Mouse (Mus musculus) layer of hippocampus, adult 2 months (tissue): ENCODE data around the gene Mbnl2. TPM values are rescaled to one million over a fixed set of nuclear protein-coding genes. Genes with fewer than 3 reads are reported as not detected.
A peak's percentile ranks its signal among the peaks of the same experiment; 100 is the strongest.

ENCODE experiments used
- DNase-seq, 2 experiments: peaks; one replicate each; pipeline ENCODE4 v3.0.0; 2022; ENCODE audit warnings: low spot score in 2 of 2
- H3K27ac ChIP-seq: fragments of 200-600 bp; 2 replicates; pipeline ENCODE4 v1.8.1; 2022
- H3K4me3 ChIP-seq: fragments of 200-600 bp; 2 replicates; pipeline ENCODE4 v1.8.1; 2022; ENCODE audit warnings: mild to moderate bottlenecking
- CTCF ChIP-seq: fragments of 200-600 bp; conservative IDR thresholded peaks from 2 replicates; pipeline ENCODE4 v1.8.1; 2022; ENCODE audit warnings: antibody characterized with exemption, mild to moderate bottlenecking, moderate library complexity
- total RNA-seq, 2 experiments: library from RNA; stranded (reverse); gene quantifications; 2 replicates each; pipeline ENCODE4 v1.2.3; 2021

Mbnl2 gene
- total RNA-seq, 2 experiments from 2014 or later, result 244 to 250 TPM

GRCm38 (mm10) chr14:120395501-120395900 lies 120.0 kb downstream of the Mbnl2 start:
- DNase-seq, result no peak
- Histone ChIP-seq H3K27ac (no peak overlapping the region; the same call in 1 of the 2 replicates), H3K4me3 (no peak overlapping the region)
- no peak for TF ChIP-seq CTCF

- Histone ChIP-seq H3K4me3 (no peak overlapping the region), H3K27ac (0 out of 2 replicates have a peak overlapping the region, but pooled peaks have one; percentile 23)
- peak; percentile 98 for TF ChIP-seq CTCF
- peak; percentile 61 to 82 for DNase-seq
Measured at GRCm38 (mm10) chr14:120397871-120398647, 122.6 kb downstream of the Mbnl2 start.

- H3K4me3 ChIP-seq, result no peak overlapping the region
Measured at GRCm38 (mm10) chr14:120399614-120400013, 124.1 kb downstream of the Mbnl2 start.

GRCm38 (mm10) chr14:120401158-120401557 lies 125.7 kb downstream of the Mbnl2 start:
- no peak overlapping the region for H3K4me3 ChIP-seq

More at GRCm38 (mm10) chr14:120399614-120400013, 124.1 kb downstream of the Mbnl2 start:
- DNase-seq, result no peak
- TF ChIP-seq CTCF, result no peak
- no peak overlapping the region for H3K27ac ChIP-seq

GRCm38 (mm10) chr14:120402715-120403114 lies 127.2 kb downstream of the Mbnl2 start:
- Histone ChIP-seq H3K27ac (no peak overlapping the region), H3K4me3 (no peak overlapping the region)
- no peak for TF ChIP-seq CTCF
- no peak for DNase-seq

More at GRCm38 (mm10) chr14:120401158-120401557, 125.7 kb downstream of the Mbnl2 start:
- no peak for DNase-seq
- no peak for TF ChIP-seq CTCF
- H3K27ac ChIP-seq, result no peak overlapping the region

DNA sequence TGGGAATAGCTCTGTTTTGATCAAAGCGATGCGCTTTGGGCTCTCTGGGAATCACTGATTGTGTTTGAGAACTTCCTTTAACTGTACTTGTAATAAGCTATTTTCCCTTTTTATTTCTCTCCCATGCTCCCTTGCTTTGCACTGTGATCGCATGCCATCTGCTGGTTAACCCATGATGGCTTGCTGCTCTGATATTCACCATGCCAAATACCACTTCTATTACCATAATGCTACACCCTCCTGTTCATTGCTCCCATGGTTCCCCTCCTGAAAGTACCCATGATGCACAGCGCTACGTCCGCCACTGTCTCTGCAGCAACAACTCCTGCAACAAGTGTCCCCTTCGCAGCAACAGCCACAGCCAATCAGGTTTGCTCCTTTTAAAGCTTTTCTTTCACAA lies 128.9 kb downstream of the Mbnl2 start:
- Histone ChIP-seq H3K4me3 (no peak overlapping the region), H3K27ac (peak overlapping the region; percentile 39; the same call in 1 of the 2 replicates)
- TF ChIP-seq CTCF, result peak; percentile 64
- no peak for DNase-seq

DNA sequence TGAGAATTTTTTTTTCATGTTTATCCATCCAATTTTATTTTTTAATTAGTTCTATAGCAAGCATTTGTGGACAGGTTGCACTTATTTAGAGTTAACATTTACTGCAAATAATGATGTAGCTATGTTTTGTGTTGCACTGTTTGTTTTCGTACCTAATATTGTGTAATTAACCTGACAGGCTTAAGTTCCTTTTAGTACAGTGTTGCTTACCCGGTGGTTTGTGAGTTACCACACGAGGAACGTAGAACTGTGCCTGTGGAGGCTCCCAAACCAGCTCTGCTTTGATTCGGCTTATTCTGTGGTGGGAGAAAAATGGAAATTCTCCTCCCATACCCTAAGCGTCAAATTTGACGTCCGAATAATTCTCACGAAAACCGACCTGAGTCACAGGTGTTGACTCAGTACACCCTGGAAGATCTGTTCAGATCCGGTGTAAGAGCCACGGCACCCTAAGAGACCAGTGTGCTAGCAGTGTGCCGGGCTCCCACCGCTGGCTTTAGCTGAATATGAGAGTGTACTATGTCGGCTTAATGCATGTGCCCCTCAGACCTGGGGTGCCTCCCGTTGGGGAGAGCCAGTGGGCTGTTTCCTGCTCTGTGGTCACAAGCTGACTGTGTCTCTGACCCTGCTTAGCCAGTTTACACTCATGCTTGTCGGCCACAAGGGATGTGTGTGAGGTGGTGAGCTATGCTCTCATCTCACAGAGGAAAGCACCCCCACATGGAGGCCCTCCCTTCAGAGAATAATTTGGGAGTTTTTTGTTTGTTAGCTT lies 129.5 kb downstream of the Mbnl2 start:
- no peak for TF ChIP-seq CTCF
- Histone ChIP-seq H3K4me3 (no peak overlapping the region), H3K27ac (0 out of 2 replicates have a peak overlapping the region, but pooled peaks have one; percentile 39)
- no peak for DNase-seq

GRCm38 (mm10) chr14:120405597-120405996 lies 130.1 kb downstream of the Mbnl2 start:
- no peak for DNase-seq
- no peak overlapping the region for H3K27ac ChIP-seq
- no peak for TF ChIP-seq CTCF
- no peak overlapping the region for H3K4me3 ChIP-seq

DNA sequence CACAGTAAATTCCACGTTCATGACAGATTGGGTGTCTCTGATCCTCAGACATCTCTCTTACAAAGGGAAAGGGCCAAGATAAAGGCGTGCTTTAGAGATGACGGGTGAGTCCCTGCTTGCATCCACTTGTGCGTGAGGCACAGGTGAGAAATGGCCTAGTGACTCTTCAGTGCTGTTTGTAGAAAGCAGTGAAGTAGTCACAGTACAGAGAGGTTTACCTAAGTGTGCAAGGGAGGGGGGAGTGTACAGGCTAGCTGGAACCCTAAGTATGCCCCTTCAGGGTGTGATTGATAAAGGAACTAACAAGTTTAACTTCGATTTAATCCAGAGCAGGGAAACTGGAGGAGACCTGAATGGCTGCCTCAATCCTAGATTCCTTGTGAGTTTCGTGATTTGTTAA lies 130.8 kb downstream of the Mbnl2 start:
- no peak overlapping the region for H3K4me3 ChIP-seq
- no peak for TF ChIP-seq CTCF
- DNase-seq, result no peak
- no peak overlapping the region for H3K27ac ChIP-seq

- no peak for TF ChIP-seq CTCF
- DNase-seq, result no peak
- no peak overlapping the region for H3K4me3 ChIP-seq
Measured at GRCm38 (mm10) chr14:120406820-120407219, 131.4 kb downstream of the Mbnl2 start.

DNA sequence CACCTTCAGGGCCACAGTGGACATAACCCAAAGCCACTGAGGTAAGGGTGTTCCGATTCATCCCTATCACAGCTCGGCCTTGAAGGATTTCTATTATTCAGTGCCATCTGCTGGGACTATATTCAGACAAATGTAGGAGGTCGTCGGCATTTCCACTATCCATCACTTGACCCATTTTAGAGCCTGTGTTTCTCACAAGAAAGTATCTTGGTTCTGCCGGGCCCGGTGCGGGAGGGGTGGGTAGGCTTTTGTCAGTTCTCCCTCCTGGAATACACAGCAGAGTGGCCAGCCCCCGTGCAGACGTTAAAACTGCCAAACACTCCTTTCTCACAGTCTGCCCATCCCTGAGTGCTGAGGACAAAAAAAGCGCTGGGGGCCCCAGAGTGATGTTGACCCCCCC lies 134.4 kb downstream of the Mbnl2 start:
- H3K4me3 ChIP-seq, result no peak overlapping the region
- H3K27ac ChIP-seq, result no peak overlapping the region
- no peak for TF ChIP-seq CTCF
- DNase-seq, result no peak

More at GRCm38 (mm10) chr14:120406820-120407219, 131.4 kb downstream of the Mbnl2 start:
- no peak overlapping the region for H3K27ac ChIP-seq

DNA sequence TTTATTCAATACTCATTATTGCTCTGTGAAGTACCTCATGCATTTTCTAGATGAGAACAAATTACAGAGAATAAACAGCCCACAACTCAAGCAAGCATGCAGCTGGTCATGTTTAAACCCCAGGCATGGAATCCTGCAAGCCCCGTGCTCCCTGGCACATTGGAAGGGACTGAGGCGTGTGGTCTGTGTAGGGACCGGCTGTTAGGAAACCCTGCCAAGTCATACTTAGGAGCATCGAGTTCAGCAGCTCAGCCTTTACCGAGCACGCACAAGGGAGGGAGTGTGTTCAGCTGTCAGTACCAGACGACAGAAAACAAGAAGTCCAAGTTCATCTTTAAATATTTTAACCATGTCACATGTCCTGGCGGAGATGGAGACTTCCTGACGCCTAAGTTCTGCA lies 141.4 kb downstream of the Mbnl2 start:
- DNase-seq, result peak in 1 of 2 experiments; percentile 28
- TF ChIP-seq CTCF, result no peak

DNA sequence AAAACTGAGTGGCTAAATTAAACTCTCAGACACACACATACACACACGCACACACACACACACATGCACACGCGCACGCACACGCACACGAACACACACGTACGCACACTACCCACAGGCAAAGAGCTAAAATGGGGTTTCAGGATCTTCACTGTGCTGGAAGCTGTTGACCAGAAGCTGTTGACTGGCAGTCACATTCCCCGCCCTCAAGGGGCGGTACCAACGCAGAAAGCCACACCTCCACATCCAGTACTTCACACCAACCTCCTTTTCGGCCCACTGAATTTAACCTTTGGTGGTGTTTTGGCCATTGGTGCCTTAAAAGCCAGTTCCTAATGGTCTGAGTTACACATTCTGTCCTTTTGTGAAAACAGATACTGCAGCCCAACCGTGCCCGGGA lies 143.5 kb downstream of the Mbnl2 start:
- DNase-seq, result no peak
- no peak for TF ChIP-seq CTCF
- Histone ChIP-seq H3K4me3 (no peak overlapping the region), H3K27ac (no peak overlapping the region)

More for the DNA sequence above, 141.4 kb downstream of the Mbnl2 start:
- peak overlapping the region; percentile 68; the same call in 1 of the 2 replicates for H3K27ac ChIP-seq
- H3K4me3 ChIP-seq, result no peak overlapping the region
